Mouse (Mus musculus) liver, adult 2 months (tissue): ENCODE results near the gene Txnip.

Experiments used
- CTCF ChIP-seq: fragments of 200-500 bp; IDR thresholded peaks from 2 replicates; pipeline ENCODE4 v1.5.1; 2011; ENCODE audit warnings: low read depth, low read length, control low read depth
- POLR2A ChIP-seq: fragments of 200-500 bp; IDR thresholded peaks from 2 replicates; pipeline ENCODE4 v1.6.1; 2011; ENCODE audit warnings: low read length, control low read depth; ENCODE audit not compliant: insufficient read depth; ENCODE audit errors: extremely low read depth

DNA sequence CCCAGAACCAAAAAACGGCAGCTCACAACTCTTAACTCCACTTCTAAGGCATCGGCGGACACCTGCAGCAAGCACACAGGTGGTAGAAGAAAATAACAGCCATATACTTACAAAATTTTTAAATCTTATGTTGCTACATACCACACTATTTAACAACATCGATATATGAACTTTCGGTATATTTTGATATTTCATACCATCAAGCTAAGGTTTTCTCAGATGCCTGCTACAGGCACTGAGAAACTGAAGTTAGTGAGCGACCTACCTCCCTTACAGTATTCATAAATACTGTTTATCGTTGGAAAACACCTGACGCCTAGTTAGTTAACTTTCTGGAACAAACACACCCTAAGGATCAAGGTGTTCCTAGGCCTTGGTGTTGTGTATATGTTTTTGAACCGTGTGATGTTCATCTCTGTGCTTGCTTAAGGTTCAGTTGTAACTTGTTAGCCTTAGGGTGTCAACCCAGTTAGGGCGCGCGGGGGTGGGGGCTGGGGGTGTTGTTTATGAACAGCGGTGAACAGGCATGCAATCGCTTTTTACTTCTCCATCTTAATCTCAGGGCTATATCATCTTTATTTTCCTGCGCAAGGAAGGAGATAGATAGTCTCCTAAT, 1.6 kb upstream of the Txnip start:
- TF ChIP-seq CTCF (no peak), POLR2A (no peak)
